Mouse (Mus musculus) limb, embryonic 11.5 days (tissue): Measurements from ENCODE around the gene Gatd1. TPM values are rescaled to one million over a fixed set of nuclear protein-coding genes. Genes with fewer than 3 reads are reported as not detected.
A peak's percentile ranks its signal among the peaks of the same experiment; 100 is the strongest.

Source experiments
- ATAC-seq: fragments of 200-750 bp; cut with Nextera tagmentation; 2 replicates; pipeline ENCODE4 v1.8.0; 2017; ENCODE audit warnings: low read depth; ENCODE audit not compliant: insufficient number of reproducible peaks, low FRiP score, low TSS enrichment
- DNase-seq: peaks from one replicate; pipeline ENCODE4 v3.0.0-alpha.2; 2015; ENCODE audit warnings: low spot score
- H3K27ac ChIP-seq: fragments of 300-500 bp; sonication (generic); replicated peaks from 2 replicates; pipeline ENCODE4 v1.5.1; 2014; ENCODE audit warnings: low read depth, mild to moderate bottlenecking, low read length
- H3K27me3 ChIP-seq: fragments of 300-500 bp; sonication (generic); 2 replicates; pipeline ENCODE4 v1.6.1; 2014; ENCODE audit warnings: mild to moderate bottlenecking, low read length, mixed read lengths; ENCODE audit not compliant: control insufficient read depth, insufficient read depth
- H3K36me3 ChIP-seq: fragments of 300-500 bp; sonication (generic); 2 replicates; pipeline ENCODE4 v1.6.1; 2014; ENCODE audit warnings: mild to moderate bottlenecking, low read length, moderate library complexity, mixed read lengths; ENCODE audit not compliant: control insufficient read depth, insufficient read depth
- H3K4me1 ChIP-seq: fragments of 300-500 bp; sonication (generic); 2 replicates; pipeline ENCODE4 v1.6.1; 2014; ENCODE audit warnings: low read length, mixed read lengths; ENCODE audit not compliant: control insufficient read depth, insufficient read depth
- H3K4me2 ChIP-seq: fragments of 300-500 bp; sonication (generic); 2 replicates; pipeline ENCODE4 v1.6.1; 2014; ENCODE audit warnings: low read depth, mild to moderate bottlenecking, moderate library complexity; ENCODE audit not compliant: severe bottlenecking
- H3K4me3 ChIP-seq: fragments of 300-500 bp; sonication (generic); 2 replicates; pipeline ENCODE4 v1.5.1; 2014; ENCODE audit warnings: low read depth, low read length
- H3K9ac ChIP-seq: fragments of 300-500 bp; sonication (generic); 2 replicates; pipeline ENCODE4 v1.6.1; 2014; ENCODE audit warnings: mild to moderate bottlenecking, low read length
- H3K9me3 ChIP-seq: fragments of 300-500 bp; sonication (generic); 2 replicates; pipeline ENCODE4 v1.6.1; 2016; ENCODE audit warnings: low read length; ENCODE audit not compliant: control insufficient read depth
- WGBS: fragments of 180-500 bp; shearing (Covaris S2); extraction: QIAGEN DNeasy Blood & Tissue Kit; methylation state at CpG from one replicate; pipeline ENCODE4 v1.1.7; 2014; 5-methylcytosine and 5-hydroxymethylcytosine counted together
- polyA plus RNA-seq: library from polyadenylated mRNA; unstranded; fragments of >200 nt; fragmentation: Nextera tagmentation; extraction: Ambion mirVana; gene quantifications from 2 replicates; pipeline ENCODE4 v1.2.1, GENCODE M21; 2014

Gatd1 gene
- polyA plus RNA-seq, 1 experiment from 2014 or later = 52.2 TPM

DNA sequence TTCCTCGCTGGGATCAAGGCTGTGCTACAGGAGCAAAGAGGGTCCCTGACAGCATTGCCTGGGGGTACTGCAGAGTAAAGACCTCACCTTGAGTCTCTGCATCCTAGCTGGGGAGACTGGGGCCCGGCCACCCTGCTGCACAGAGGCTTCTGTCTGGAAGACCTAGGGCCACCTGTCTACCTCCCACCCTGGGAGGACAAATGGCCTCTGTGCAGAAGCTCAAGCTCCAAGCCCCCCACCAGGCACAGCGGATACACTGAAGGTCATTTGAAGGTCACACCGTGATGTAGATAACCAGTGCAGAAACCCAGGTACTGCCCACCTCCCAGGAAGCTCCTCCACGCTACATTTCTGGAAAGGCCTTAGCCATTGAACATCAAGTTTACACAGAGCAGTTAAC, 14.8 kb upstream of the Gatd1 start:
- no peaks in the 10 kb centered on the region for H3K9me3 ChIP-seq
- 54% methylated on average over 5 of the region's 5 CpGs for WGBS
- H3K36me3 ChIP-seq = no peaks in the 10 kb centered on the region; the same call in 1 of the 2 replicates
- no peak for DNase-seq
- peak overlapping the region; percentile 50 for H3K4me2 ChIP-seq
- H3K27ac ChIP-seq = no peak overlapping the region
- H3K4me3 ChIP-seq = peak overlapping the region; percentile 34
- peaks cover 4% of the 10 kb centered on the region; the same call in 1 of the 2 replicates for H3K4me1 ChIP-seq
- H3K9ac ChIP-seq = 0 out of 2 replicates have a peak overlapping the region, but pooled peaks have one; percentile 27
- no peaks in the 10 kb centered on the region for H3K27me3 ChIP-seq
- ATAC-seq = no peak

DNA sequence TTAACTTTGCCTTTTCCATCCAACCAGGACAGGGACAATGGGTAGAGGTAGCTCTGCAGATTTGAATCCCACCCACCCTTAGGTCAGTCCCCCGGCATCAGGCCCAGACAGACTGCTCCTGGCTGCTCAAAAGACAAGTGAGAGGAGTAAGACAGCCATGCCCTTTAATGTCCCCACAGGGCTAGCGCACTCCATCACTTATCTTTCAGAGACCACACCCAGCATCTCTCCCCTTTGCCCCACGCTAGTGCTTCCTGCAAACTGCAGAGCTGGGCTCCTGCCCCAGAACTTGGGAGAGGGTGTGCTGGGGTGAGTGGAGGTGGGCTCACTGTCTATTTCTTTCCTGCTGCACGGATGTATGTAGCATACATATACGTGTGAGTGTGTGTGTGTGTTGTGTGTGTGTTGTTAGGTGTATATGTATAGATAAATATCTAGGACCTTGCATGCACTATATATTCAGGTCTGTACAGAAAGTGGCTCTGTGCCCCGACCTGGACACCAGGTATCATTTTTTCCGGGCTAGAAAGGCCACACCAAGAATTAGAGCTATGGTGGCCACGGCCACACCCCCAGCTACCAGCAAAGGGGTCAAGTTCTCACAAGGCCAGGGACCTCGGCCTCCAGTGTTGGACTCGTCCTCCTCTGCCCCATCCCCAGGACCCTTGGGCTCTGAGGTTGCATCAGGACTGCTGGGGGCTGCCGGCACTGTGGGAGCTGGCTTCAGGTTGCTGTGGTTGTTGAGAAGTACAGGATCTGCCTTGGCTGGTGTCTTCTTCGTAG, 13.2 kb upstream of the Gatd1 start:
- no peaks in the 10 kb centered on the region for H3K27me3 ChIP-seq
- no peak overlapping the region for H3K27ac ChIP-seq
- ATAC-seq (no peak), DNase-seq (no peak)
- H3K4me2 ChIP-seq = no peak overlapping the region
- no peak overlapping the region for H3K9ac ChIP-seq
- H3K4me3 ChIP-seq = no peak overlapping the region
- no peaks in the 10 kb centered on the region for H3K9me3 ChIP-seq
- WGBS = 80% methylated on average over 12 of the region's 12 CpGs
- H3K36me3 ChIP-seq = no peaks in the 10 kb centered on the region; the same call in 1 of the 2 replicates
- H3K4me1 ChIP-seq = peaks cover 4% of the 10 kb centered on the region; the same call in 1 of the 2 replicates

DNA sequence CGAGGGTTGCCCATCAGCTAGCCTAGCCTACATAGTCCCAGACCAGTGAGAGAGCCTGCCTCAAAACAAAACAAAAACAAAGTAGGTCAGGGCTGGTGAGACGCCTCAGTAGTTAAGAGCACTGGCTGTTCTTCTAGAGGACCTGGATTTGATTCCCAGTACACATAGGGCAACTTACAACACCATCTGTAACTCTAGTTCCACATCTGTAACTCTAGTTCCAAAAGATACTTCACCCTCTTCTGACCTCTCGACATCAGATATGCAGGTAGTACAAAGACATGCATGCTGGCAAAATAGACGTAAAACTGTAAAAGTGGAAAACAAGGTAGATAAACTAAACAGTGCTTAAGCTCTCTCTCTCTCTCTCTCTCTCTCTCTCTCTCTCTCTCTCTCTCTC, 9.9 kb upstream of the Gatd1 start:
- no peak overlapping the region for H3K9ac ChIP-seq
- no peaks in the 10 kb centered on the region for H3K27me3 ChIP-seq
- H3K4me2 ChIP-seq = no peak overlapping the region
- WGBS = 81% methylated on average over 4 of the region's 4 CpGs
- H3K4me1 ChIP-seq = peaks cover under 1% of the 10 kb centered on the region; the same call in 1 of the 2 replicates
- DNase-seq = no peak
- H3K27ac ChIP-seq = no peak overlapping the region
- no peak for ATAC-seq
- no peak overlapping the region for H3K4me3 ChIP-seq
- no peaks in the 10 kb centered on the region for H3K9me3 ChIP-seq
- H3K36me3 ChIP-seq = no peaks in the 10 kb centered on the region

DNA sequence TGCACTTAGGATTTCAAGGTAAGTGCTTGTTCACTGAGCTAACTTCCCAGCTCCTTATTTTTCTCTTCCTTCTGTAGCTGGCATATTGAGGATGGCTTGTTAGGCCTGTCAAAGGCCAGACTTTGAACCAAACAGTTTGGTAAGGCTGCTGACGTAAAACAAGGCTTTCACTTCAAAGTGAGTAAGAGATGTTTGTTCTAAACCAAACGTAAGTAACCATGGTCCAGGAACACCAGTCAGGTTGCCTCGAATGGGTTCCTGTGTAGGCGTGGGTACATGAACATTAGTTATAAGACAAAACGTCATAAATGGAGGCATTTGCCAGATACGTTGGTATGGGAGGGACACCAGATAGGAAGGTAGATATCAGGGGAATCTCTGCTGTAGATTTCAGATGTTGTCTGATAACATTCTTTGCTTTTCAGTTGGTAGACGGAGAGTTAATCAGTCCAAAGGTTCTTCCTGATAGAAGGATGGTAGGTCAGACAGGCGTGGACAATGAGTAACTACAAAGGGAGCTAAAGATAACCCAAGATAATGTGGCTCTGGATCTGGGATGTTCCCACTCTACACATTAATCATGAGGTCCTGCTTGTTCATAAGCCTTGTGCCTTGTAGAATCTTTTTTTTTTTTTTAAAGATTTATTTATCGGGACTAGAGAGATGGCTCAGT, 6.2 kb upstream of the Gatd1 start:
- 81% methylated on average over 9 of the region's 9 CpGs for WGBS
- Histone ChIP-seq H3K9me3 (no peaks in the 10 kb centered on the region), H3K4me2 (no peak overlapping the region), H3K27ac (no peak overlapping the region), H3K36me3 (no peaks in the 10 kb centered on the region), H3K4me1 (no peaks in the 10 kb centered on the region), H3K27me3 (no peaks in the 10 kb centered on the region), H3K9ac (no peak overlapping the region), H3K4me3 (no peak overlapping the region)
- no peak for DNase-seq
- ATAC-seq = no peak

DNA sequence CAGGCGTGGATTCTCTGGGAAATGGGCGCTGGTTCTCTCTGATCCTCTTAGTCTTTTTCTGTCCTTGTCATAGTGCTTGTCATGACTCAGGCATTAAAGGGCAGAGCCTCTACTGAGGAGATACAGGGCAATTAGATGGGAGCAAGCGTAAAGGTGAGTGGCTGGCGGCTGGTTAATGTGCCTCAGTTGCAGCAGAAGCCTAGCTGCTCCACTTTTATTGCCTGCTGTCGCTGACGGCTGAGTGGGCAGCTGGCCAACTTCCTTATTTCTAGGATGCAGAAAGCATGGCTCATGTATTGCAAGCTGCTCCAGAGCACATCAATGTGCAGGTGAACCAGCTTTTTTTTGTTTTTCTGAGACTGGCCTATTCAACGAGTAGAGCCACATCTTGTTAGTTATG, 5.0 kb upstream of the Gatd1 start:
- Histone ChIP-seq H3K4me1 (no peaks in the 10 kb centered on the region), H3K27ac (no peak overlapping the region), H3K4me2 (no peak overlapping the region), H3K36me3 (no peaks in the 10 kb centered on the region), H3K4me3 (no peak overlapping the region), H3K9ac (no peak overlapping the region), H3K27me3 (no peaks in the 10 kb centered on the region), H3K9me3 (no peaks in the 10 kb centered on the region)
- DNase-seq (no peak), ATAC-seq (no peak)
- 55% methylated on average over 7 of the region's 7 CpGs for WGBS

DNA sequence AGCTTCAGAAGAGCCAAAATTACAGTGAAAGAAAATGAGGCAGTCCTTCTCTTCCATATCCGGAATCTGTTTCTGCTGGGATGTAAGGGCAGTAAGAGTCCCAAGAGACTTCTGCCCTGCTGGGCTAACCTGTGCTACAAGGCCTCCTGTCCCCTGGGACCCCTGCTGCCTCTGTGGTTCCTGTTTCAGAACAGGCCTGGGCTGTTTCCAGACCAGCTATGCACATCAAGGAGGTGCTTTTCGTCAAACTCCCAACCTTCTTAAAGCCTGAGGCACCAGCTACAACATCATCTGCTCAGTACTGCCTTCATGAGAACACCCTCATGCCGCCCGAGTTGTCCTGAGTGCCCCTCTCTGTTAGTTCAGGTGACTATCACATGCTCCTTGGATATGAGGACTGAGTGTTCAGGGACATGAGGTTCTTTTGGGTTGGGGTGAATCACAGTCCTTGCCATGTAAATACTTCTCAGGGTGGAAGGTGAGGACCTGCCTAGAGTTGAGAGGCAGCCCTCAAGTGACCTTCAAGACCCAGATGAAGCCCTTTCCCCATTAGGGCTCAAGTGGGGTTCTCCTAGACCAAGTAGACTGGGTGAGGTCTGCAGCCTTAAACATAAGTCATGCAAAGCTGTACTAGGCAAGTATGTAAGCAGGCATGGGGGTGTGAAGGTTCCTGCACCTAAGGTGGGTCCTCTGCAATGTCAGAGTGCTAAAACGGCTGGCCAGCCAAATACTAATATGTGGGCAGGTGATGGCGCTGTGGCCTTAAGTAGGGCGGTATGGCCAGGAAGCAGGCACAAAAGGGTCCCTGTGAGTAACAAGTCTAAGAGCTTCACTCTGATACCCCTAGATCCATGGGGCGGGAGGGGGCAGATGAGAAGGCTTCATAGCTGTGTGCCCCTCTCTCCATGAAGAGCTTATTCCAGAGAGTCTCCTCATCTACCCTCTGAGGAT, 4.1 kb upstream of the Gatd1 start:
- peaks cover 3% of the 10 kb centered on the region; the same call in 1 of the 2 replicates for H3K4me1 ChIP-seq
- H3K36me3 ChIP-seq = no peaks in the 10 kb centered on the region
- DNase-seq (no peak), ATAC-seq (no peak)
- H3K4me3 ChIP-seq = no peak overlapping the region
- no peak overlapping the region for H3K4me2 ChIP-seq
- WGBS = 67% methylated on average over 8 of the region's 8 CpGs
- H3K27me3 ChIP-seq = no peaks in the 10 kb centered on the region
- no peaks in the 10 kb centered on the region for H3K9me3 ChIP-seq
- no peak overlapping the region for H3K9ac ChIP-seq
- no peak overlapping the region for H3K27ac ChIP-seq

DNA sequence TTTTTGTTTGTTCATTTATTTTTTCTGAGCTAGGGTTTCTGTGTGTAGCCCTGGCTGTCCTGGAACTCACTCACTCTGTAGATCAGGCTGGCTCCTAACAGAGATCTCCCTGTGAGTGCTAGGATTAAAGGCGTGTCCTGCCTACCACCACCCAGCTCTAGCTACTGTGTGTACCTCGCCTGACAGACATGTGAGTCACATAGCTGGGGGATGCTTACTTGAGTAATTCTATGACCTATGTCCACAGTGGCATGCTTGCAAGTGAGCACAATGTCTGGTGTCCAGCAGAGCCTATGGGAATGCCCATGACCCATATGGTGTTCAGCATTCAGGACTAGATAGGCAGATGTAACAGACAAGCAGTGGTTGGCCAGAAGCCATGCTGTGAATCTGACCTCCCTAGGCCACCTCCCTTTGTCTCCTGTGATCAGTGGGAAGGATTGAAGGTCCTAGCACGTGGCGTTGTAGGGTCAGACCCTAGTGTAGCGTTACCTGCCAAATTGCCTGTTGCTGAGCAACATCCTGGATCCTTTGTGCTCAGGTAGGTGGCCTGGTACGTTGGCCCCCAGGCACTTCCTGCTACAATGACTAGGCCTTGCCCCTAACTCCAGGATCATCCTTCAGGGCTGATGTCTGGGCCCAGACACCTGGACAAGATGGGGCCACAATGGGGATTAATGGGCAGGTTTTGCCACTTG, 2.4 kb upstream of the Gatd1 start:
- WGBS = 81% methylated on average over 6 of the region's 6 CpGs
- peaks cover 4% of the 10 kb centered on the region; the same call in 1 of the 2 replicates for H3K4me1 ChIP-seq
- no peaks in the 10 kb centered on the region for H3K9me3 ChIP-seq
- no peak overlapping the region for H3K27ac ChIP-seq
- DNase-seq = no peak
- no peaks in the 10 kb centered on the region for H3K36me3 ChIP-seq
- no peaks in the 10 kb centered on the region for H3K27me3 ChIP-seq
- no peak overlapping the region for H3K4me3 ChIP-seq
- no peak for ATAC-seq
- H3K9ac ChIP-seq = no peak overlapping the region
- H3K4me2 ChIP-seq = no peak overlapping the region
